Mouse (Mus musculus) intestine, embryonic 16.5 days (tissue): ENCODE results near the gene Runx2. TPM values are rescaled to one million over a fixed set of nuclear protein-coding genes. Genes with fewer than 3 reads are reported as not detected.
A peak's percentile ranks its signal among the peaks of the same experiment; 100 is the strongest.

ENCODE experiments used
- ATAC-seq: fragments of 200-750 bp; cut with Nextera tagmentation; 2 replicates; pipeline ENCODE4 v1.8.0; 2017; ENCODE audit warnings: moderate TSS enrichment, moderate library complexity
- H3K27ac ChIP-seq: fragments of 300-500 bp; sonication (generic); 2 replicates; pipeline ENCODE4 v1.5.1; 2014; ENCODE audit warnings: mild to moderate bottlenecking, low read length
- H3K27me3 ChIP-seq: fragments of 300-500 bp; sonication (generic); replicated peaks from 2 replicates; pipeline ENCODE4 v1.6.1; 2014; ENCODE audit warnings: low read length, control low read depth, mixed read lengths; ENCODE audit not compliant: control insufficient read depth, insufficient read depth
- H3K36me3 ChIP-seq: fragments of 300-500 bp; sonication (generic); 2 replicates; pipeline ENCODE4 v1.6.1; 2014; ENCODE audit warnings: low read length, control low read depth; ENCODE audit not compliant: control insufficient read depth, insufficient read depth
- H3K4me1 ChIP-seq: fragments of 300-500 bp; sonication (generic); 2 replicates; pipeline ENCODE4 v1.6.1; 2014; ENCODE audit warnings: low read length, control low read depth, mixed read lengths; ENCODE audit not compliant: control insufficient read depth, insufficient read depth
- H3K4me2 ChIP-seq: fragments of 300-500 bp; sonication (generic); 2 replicates; pipeline ENCODE4 v1.6.1; 2014; ENCODE audit warnings: low read depth, low read length, control low read depth
- H3K4me3 ChIP-seq: fragments of 300-500 bp; sonication (generic); 2 replicates; pipeline ENCODE4 v1.5.1; 2014; ENCODE audit warnings: mild to moderate bottlenecking, low read length
- H3K9ac ChIP-seq: fragments of 300-500 bp; sonication (generic); 2 replicates; pipeline ENCODE4 v1.6.1; 2014; ENCODE audit warnings: low read depth, low read length
- H3K9me3 ChIP-seq: fragments of 300-500 bp; sonication (generic); 2 replicates; pipeline ENCODE4 v1.6.1; 2016; ENCODE audit warnings: low read length, control low read depth; ENCODE audit not compliant: control insufficient read depth
- whole genome bisulfite sequencing: fragments of 180-500 bp; shearing (Covaris S2); extraction: QIAGEN DNeasy Blood & Tissue Kit; methylation state at CpG from one replicate; pipeline ENCODE4 v1.1.7; 2014; 5-methylcytosine and 5-hydroxymethylcytosine counted together
- polyA plus RNA-seq: library from polyadenylated mRNA; unstranded; fragments of >200 nt; fragmentation: Nextera tagmentation; extraction: Ambion mirVana; gene quantifications from 2 replicates; pipeline ENCODE4 v1.2.1, GENCODE M21; 2015

The Runx2 gene
- polyA plus RNA-seq, 1 experiment from 2014 or later = 0.62 TPM

- WGBS = 32% methylated on average over 7 of the region's 7 CpGs
- H3K36me3 ChIP-seq = no peaks in the 10 kb centered on the region
- no peak for ATAC-seq
- no peaks in the 10 kb centered on the region for H3K27me3 ChIP-seq
- no peaks in the 10 kb centered on the region for H3K4me1 ChIP-seq
- H3K4me2 ChIP-seq = no peak overlapping the region
- no peak overlapping the region for H3K4me3 ChIP-seq
- no peak overlapping the region for H3K9ac ChIP-seq
- no peak overlapping the region for H3K27ac ChIP-seq
- H3K9me3 ChIP-seq = no peaks in the 10 kb centered on the region
Observed at GRCm38 (mm10) chr17:44685514-44685913, 129.1 kb downstream of the Runx2 start.

DNA sequence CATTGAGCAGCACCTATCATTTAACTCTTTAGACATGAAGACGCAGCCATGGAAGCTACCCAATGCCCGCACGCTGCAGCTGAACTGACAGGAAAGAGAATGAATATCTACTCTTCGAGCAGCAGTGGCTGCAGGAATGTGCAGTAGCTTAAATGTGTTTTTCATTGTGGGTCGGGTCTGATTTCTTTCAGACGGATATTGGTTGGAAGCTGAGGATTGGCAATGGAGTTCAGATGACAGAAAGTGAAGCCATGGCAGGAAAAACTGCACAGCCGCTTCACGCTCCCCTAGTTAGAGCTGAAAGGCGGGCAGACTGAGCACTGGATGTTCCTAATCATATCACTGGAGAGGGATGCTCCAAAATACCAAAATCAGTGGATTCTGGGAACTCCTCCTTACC lies 131.6 kb downstream of the Runx2 start:
- no peak overlapping the region for H3K4me3 ChIP-seq
- H3K4me1 ChIP-seq = no peaks in the 10 kb centered on the region
- no peaks in the 10 kb centered on the region for H3K27me3 ChIP-seq
- no peak overlapping the region for H3K9ac ChIP-seq
- H3K4me2 ChIP-seq = no peak overlapping the region
- H3K9me3 ChIP-seq = no peaks in the 10 kb centered on the region
- no peak for ATAC-seq
- WGBS = 91% methylated on average over 9 of the region's 9 CpGs
- H3K36me3 ChIP-seq = no peaks in the 10 kb centered on the region
- H3K27ac ChIP-seq = no peak overlapping the region

GRCm38 (mm10) chr17:44677782-44678181 lies 136.8 kb downstream of the Runx2 start:
- no peak for ATAC-seq

DNA sequence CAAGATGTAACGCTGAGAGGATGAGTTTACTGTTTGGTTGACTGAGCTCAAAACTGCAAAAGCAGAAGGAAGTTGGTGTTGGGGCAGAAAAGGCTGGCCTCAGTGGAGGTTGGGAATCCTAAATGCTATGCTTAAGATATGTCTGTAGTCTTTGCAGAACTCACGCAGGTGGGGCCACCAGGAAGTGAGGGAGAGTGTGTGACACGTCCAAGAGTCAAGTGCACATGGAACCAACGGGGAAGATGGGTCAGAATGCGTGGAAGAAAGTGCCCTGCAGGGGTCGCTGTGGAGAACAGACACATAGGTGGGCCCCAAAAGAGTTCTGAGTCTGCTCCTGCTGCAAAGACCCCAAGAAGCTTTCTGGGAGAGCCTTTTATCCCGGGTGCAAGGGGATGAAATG lies 141.8 kb downstream of the Runx2 start:
- H3K9ac ChIP-seq = no peak overlapping the region
- H3K9me3 ChIP-seq = no peaks in the 10 kb centered on the region
- H3K4me2 ChIP-seq = no peak overlapping the region
- no peak for ATAC-seq
- 66% methylated on average over 7 of the region's 7 CpGs for WGBS
- no peaks in the 10 kb centered on the region for H3K36me3 ChIP-seq
- no peaks in the 10 kb centered on the region for H3K27me3 ChIP-seq
- peaks cover 3% of the 10 kb centered on the region for H3K4me1 ChIP-seq
- no peak overlapping the region for H3K4me3 ChIP-seq
- H3K27ac ChIP-seq = no peak overlapping the region

More at GRCm38 (mm10) chr17:44677782-44678181, 136.8 kb downstream of the Runx2 start:
- Histone ChIP-seq H3K4me2 (no peak overlapping the region), H3K9me3 (no peaks in the 10 kb centered on the region), H3K36me3 (no peaks in the 10 kb centered on the region), H3K27me3 (no peaks in the 10 kb centered on the region), H3K4me1 (no peaks in the 10 kb centered on the region), H3K4me3 (no peak overlapping the region), H3K27ac (no peak overlapping the region), H3K9ac (no peak overlapping the region)
- 68% methylated on average over 7 of the region's 7 CpGs for WGBS

- 80% methylated on average over 16 of the region's 16 CpGs for WGBS
- no peak for ATAC-seq
- Histone ChIP-seq H3K4me1 (peaks cover 3% of the 10 kb centered on the region), H3K4me2 (no peak overlapping the region), H3K4me3 (no peak overlapping the region), H3K27me3 (no peaks in the 10 kb centered on the region), H3K27ac (no peak overlapping the region), H3K9ac (no peak overlapping the region), H3K9me3 (no peaks in the 10 kb centered on the region), H3K36me3 (no peaks in the 10 kb centered on the region)
Observed at GRCm38 (mm10) chr17:44671946-44672692, 142.5 kb downstream of the Runx2 start.

DNA sequence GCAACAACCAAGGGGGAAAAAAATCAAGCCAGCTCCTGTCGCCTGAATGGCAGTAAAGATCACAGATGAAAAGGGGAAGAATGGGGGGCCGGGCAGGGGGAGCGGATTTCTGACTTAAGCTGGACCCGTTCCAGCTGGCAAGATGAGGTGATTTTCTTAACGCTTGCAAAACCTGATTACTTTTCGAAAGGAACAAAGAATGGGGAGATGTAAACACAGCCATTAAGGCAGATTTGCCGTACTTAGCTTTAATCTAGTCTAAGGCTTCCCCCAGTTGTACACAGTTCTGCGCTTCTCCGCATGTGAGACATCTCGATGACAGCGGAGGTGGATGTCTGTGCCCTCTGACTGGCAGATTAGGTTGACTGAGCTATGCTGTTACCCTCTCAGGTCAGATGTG lies 144.6 kb downstream of the Runx2 start:
- ATAC-seq = no peak
- Histone ChIP-seq H3K4me1 (peaks cover 3% of the 10 kb centered on the region), H3K36me3 (no peaks in the 10 kb centered on the region), H3K27me3 (no peaks in the 10 kb centered on the region), H3K9ac (0 out of 2 replicates have a peak overlapping the region, but pooled peaks have one; percentile 11), H3K4me3 (no peak overlapping the region), H3K27ac (no peak overlapping the region), H3K9me3 (no peaks in the 10 kb centered on the region), H3K4me2 (peak overlapping the region; percentile 22; the same call in 1 of the 2 replicates)
- 36% methylated on average over 11 of the region's 11 CpGs for WGBS

DNA sequence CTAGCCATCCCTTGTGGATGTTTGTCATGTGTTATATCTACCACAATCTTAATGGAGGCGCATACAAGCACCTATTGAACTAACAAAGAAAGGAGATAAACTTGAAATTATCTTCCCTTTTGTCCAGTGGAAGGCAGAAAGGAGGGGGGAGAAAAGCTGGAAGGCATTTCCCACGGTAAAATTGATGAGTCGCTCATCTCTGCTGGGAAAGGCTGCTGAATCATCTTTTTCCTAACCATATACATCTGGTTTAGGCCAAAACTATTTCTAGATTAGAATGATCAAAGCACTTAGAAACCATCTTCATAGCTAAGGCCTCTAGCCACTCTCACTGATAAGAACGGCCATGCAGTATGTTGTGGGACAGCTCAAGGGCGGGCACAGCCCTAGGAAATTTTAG lies 147.3 kb downstream of the Runx2 start:
- Histone ChIP-seq H3K9me3 (no peaks in the 10 kb centered on the region), H3K27ac (no peak overlapping the region), H3K27me3 (no peaks in the 10 kb centered on the region), H3K4me2 (no peak overlapping the region), H3K4me3 (no peak overlapping the region), H3K36me3 (no peaks in the 10 kb centered on the region), H3K9ac (no peak overlapping the region), H3K4me1 (peaks cover 3% of the 10 kb centered on the region)
- ATAC-seq = no peak
- WGBS = 80% methylated on average over 5 of the region's 5 CpGs

DNA sequence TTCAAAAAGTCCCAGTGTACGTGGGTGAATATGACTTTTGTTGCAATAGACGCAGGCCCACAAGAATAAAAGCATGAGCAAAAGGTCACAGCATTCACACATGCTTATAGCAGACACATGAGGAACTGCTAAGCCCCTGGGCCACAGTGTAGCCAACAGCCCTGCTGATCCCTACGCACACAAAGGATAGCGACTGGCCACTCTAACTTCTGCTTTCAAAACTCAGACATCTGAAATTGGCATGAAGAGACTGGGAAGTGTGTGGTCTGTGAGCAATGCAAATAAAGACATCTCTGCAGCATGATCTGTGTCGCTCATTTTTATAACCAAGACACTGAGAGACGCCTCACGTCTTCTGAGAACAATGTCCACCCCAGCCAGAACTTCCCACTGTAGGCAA lies 150.7 kb downstream of the Runx2 start:
- 77% methylated on average over 7 of the region's 7 CpGs for WGBS
- Histone ChIP-seq H3K36me3 (no peaks in the 10 kb centered on the region), H3K9me3 (no peaks in the 10 kb centered on the region), H3K4me3 (no peak overlapping the region), H3K27me3 (no peaks in the 10 kb centered on the region), H3K4me1 (no peaks in the 10 kb centered on the region; the same call in 1 of the 2 replicates), H3K27ac (no peak overlapping the region), H3K9ac (no peak overlapping the region), H3K4me2 (no peak overlapping the region)
- ATAC-seq = no peak

- whole genome bisulfite sequencing = 68% methylated on average over 1 of the region's 1 CpGs
- H3K4me2 ChIP-seq = no peak overlapping the region
- no peaks in the 10 kb centered on the region for H3K36me3 ChIP-seq
- H3K27me3 ChIP-seq = no peaks in the 10 kb centered on the region
- no peak overlapping the region for H3K9ac ChIP-seq
- no peak overlapping the region for H3K4me3 ChIP-seq
- 0 out of 2 replicates have a peak overlapping the region, but pooled peaks have one; percentile 18 for H3K27ac ChIP-seq
- H3K4me1 ChIP-seq = no peaks in the 10 kb centered on the region; the same call in 1 of the 2 replicates
- ATAC-seq = no peak
- no peaks in the 10 kb centered on the region for H3K9me3 ChIP-seq
Observed at GRCm38 (mm10) chr17:44663208-44663607, 151.4 kb downstream of the Runx2 start.
